Mouse (Mus musculus): ENCODE results near the gene Atrn. TPM values are rescaled to one million over a fixed set of nuclear protein-coding genes. Genes with fewer than 3 reads are reported as not detected.
A peak's percentile ranks its signal among the peaks of the same experiment; 100 is the strongest.
"Not testable (repeated sequence)": the region's sequence is repeated elsewhere in the genome, so short reads cannot be mapped to it uniquely, and the experiment has no call there.

Gene Atrn
- total RNA-seq, 4 experiments from 2014 or later: 21.3 to 25.8 (median 24.2) TPM

GRCm38 (mm10) chr2:130958906-130959305 is 52.6 kb downstream of the Atrn start:
- DNase-seq (ENCODE audit: low spot score): no peak

- DNase-seq (ENCODE audit: low spot score): peak; percentile 7
Observed at GRCm38 (mm10) chr2:130961851-130962250, 55.6 kb downstream of the Atrn start.

- no peak for DNase-seq (ENCODE audit: low spot score)
Observed at GRCm38 (mm10) chr2:130965042-130965441, 58.7 kb downstream of the Atrn start.

- no peak for DNase-seq (ENCODE audit: low spot score)
Observed at GRCm38 (mm10) chr2:130971030-130971429, 64.7 kb downstream of the Atrn start.

GRCm38 (mm10) chr2:130972386-130972785 is 66.1 kb downstream of the Atrn start:
- no peak for DNase-seq (ENCODE audit: low spot score)

- DNase-seq (ENCODE audit: low spot score): no peak
Observed at GRCm38 (mm10) chr2:130974928-130975327, 68.6 kb downstream of the Atrn start.

- no peak for DNase-seq (ENCODE audit: low spot score)
Observed at GRCm38 (mm10) chr2:130977589-130977988, 71.3 kb downstream of the Atrn start.

- no peak for DNase-seq (ENCODE audit: low spot score)
Observed at GRCm38 (mm10) chr2:130978058-130978847, 72.0 kb downstream of the Atrn start.

- DNase-seq (ENCODE audit: low spot score): no peak
Observed at GRCm38 (mm10) chr2:130979138-130979537, 72.8 kb downstream of the Atrn start.

GRCm38 (mm10) chr2:130992818-130993217 is 86.5 kb downstream of the Atrn start:
- no peak for DNase-seq (ENCODE audit: low spot score)

- no peak for DNase-seq (ENCODE audit: low spot score)
Observed at GRCm38 (mm10) chr2:131009123-131009522, 102.8 kb downstream of the Atrn start.

GRCm38 (mm10) chr2:131010566-131010965 is 104.3 kb downstream of the Atrn start:
- no peak for DNase-seq (ENCODE audit: low spot score)

- DNase-seq (ENCODE audit: low spot score): no peak
Observed at GRCm38 (mm10) chr2:131025230-131025629, 118.9 kb downstream of the Atrn start.

- DNase-seq (ENCODE audit: low spot score): no peak
Observed at GRCm38 (mm10) chr2:131026941-131027340, 120.6 kb downstream of the Atrn start.

GRCm38 (mm10) chr2:131029065-131029935 is 123.0 kb downstream of the Atrn start:
- DNase-seq (ENCODE audit: low spot score): peak; percentile 13

GRCm38 (mm10) chr2:131030561-131030960 is 124.3 kb downstream of the Atrn start:
- no peak for DNase-seq (ENCODE audit: low spot score)

- DNase-seq (ENCODE audit: low spot score): no peak
Observed at GRCm38 (mm10) chr2:131030998-131031397, 124.7 kb downstream of the Atrn start.

- not testable (repeated sequence) for DNase-seq (ENCODE audit: low spot score)
Observed at GRCm38 (mm10) chr2:131031406-131031805, 125.1 kb downstream of the Atrn start.

GRCm38 (mm10) chr2:131036343-131036742 is 130.0 kb downstream of the Atrn start:
- no peak for DNase-seq (ENCODE audit: low spot score)

- DNase-seq (ENCODE audit: low spot score): no peak
Observed at GRCm38 (mm10) chr2:131036757-131037156, 130.5 kb downstream of the Atrn start.

- peak; percentile 41 for DNase-seq (ENCODE audit: low spot score)
Observed at GRCm38 (mm10) chr2:131037226-131037990, 131.1 kb downstream of the Atrn start.

GRCm38 (mm10) chr2:131038197-131038596 is 131.9 kb downstream of the Atrn start:
- no peak for DNase-seq (ENCODE audit: low spot score)

Measured in heart, adult 8-10 months (tissue).